Mouse (Mus musculus) lung, embryonic 15.5 days (tissue): ENCODE data around the gene Wnt3. TPM values are rescaled to one million over a fixed set of nuclear protein-coding genes. Genes with fewer than 3 reads are reported as not detected.

Experiments used
- ATAC-seq: fragments of 200-750 bp; cut with Nextera tagmentation; 2 replicates; pipeline ENCODE4 v1.8.0; 2017; ENCODE audit warnings: moderate number of reproducible peaks, borderline replicate concordance; ENCODE audit not compliant: low FRiP score, low TSS enrichment; ENCODE audit errors: extremely low read depth
- H3K27ac ChIP-seq: fragments of 300-500 bp; sonication (generic); 2 replicates; pipeline ENCODE4 v1.5.1; 2015; ENCODE audit warnings: moderate library complexity, mild to moderate bottlenecking, inconsistent platforms
- H3K27me3 ChIP-seq: fragments of 300-500 bp; sonication (generic); 2 replicates; pipeline ENCODE4 v1.6.1; 2015; ENCODE audit warnings: inconsistent platforms
- H3K36me3 ChIP-seq: fragments of 300-500 bp; sonication (generic); 2 replicates; pipeline ENCODE4 v1.6.1; 2015; ENCODE audit warnings: inconsistent platforms
- H3K4me1 ChIP-seq: fragments of 300-500 bp; sonication (generic); 2 replicates; pipeline ENCODE4 v1.6.1; 2015; ENCODE audit warnings: inconsistent platforms
- H3K4me2 ChIP-seq: fragments of 300-500 bp; sonication (generic); 2 replicates; pipeline ENCODE4 v1.6.1; 2015; ENCODE audit warnings: inconsistent platforms, mild to moderate bottlenecking, moderate library complexity
- H3K4me3 ChIP-seq: fragments of 300-500 bp; sonication (generic); 2 replicates; pipeline ENCODE4 v1.5.1; 2015; ENCODE audit warnings: mild to moderate bottlenecking, inconsistent platforms
- H3K9ac ChIP-seq: fragments of 300-500 bp; sonication (generic); 2 replicates; pipeline ENCODE4 v1.6.1; 2015; ENCODE audit warnings: inconsistent platforms
- H3K9me3 ChIP-seq: fragments of 300-500 bp; sonication (generic); 2 replicates; pipeline ENCODE4 v1.6.1; 2016; ENCODE audit warnings: inconsistent platforms
- whole genome bisulfite sequencing: fragments of 180-500 bp; shearing (Covaris S2); methylation state at CpG from one replicate; pipeline ENCODE4 v1.1.7; 2015; 5-methylcytosine and 5-hydroxymethylcytosine counted together
- polyA plus RNA-seq: library from polyadenylated mRNA; unstranded; fragments of >200 nt; fragmentation: Nextera tagmentation; extraction: Ambion mirVana; gene quantifications from 2 replicates; pipeline ENCODE4 v1.2.1, GENCODE M21; 2015

Gene Wnt3
- polyA plus RNA-seq, 1 experiment from 2014 or later: 0.09 TPM

DNA sequence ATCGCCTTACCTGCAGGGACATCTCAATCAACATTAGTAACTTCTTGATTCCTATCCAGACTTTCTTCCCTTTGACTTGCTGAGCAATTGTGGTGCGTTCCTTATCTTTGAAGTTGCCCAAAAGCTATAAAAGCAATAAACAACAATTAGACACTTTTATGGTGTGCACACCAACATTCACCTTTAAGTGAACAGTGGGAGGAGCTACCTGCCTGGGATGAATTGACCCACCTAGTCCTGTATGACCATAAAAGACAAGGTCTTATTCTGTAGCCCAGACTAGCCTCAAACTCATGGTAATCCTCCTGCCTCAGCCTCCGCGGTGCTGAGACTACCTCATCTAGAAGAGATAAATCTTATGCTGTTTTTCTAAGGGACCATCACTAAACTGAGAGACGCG is 53.3 kb downstream of the Wnt3 start:
- Histone ChIP-seq H3K27me3 (no peaks in the 10 kb centered on the region), H3K4me3 (no peak overlapping the region), H3K9ac (no peak overlapping the region), H3K4me2 (no peak overlapping the region), H3K4me1 (no peaks in the 10 kb centered on the region), H3K27ac (no peak overlapping the region), H3K36me3 (peaks cover 8% of the 10 kb centered on the region; the same call in 1 of the 2 replicates), H3K9me3 (no peaks in the 10 kb centered on the region)
- no peak for ATAC-seq
- WGBS: 95% methylated on average over 6 of the region's 6 CpGs

DNA sequence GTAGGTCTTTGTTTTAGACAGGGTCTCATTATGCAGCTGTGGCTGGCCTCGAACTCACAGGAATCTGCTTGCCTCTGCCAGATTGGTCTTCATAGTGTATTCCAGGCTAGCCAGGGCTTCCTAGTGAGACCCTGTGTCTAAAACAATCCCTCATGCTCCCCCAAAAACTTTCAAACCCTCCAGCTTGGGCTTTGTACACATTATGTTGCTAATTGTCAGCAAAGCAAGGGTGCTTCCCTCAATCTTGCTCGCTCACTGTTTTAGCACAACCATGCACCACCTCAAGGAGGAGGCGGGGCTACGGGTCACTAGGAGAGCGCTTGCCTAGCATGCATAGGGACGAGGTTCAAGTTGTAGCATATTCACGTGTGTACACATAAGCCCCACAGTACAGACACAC is 54.9 kb downstream of the Wnt3 start:
- Histone ChIP-seq H3K36me3 (no peaks in the 10 kb centered on the region), H3K9ac (no peak overlapping the region), H3K4me1 (no peaks in the 10 kb centered on the region), H3K4me3 (no peak overlapping the region), H3K9me3 (no peaks in the 10 kb centered on the region), H3K4me2 (no peak overlapping the region), H3K27me3 (no peaks in the 10 kb centered on the region), H3K27ac (no peak overlapping the region)
- ATAC-seq: no peak
- WGBS: 62% methylated on average over 7 of the region's 7 CpGs

DNA sequence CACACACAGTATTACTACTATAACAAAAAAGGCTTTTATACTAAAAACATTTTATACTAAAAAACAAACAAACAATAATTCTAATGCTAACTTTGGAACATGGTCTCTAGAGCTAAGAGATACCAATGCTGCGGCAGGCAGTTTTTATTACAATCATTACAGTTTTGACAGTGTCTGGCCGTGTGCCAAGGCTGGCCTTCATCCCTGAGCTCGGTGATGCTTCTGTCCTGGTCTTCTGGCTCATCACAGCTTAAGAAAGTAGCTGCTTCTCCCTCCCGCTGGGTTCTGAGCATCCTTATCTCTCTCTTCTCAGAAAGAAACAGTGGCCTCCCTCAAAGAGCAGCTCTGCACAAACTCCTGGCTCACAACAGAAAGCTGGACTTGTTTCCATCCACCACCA is 56.0 kb downstream of the Wnt3 start:
- H3K4me3 ChIP-seq: no peak overlapping the region
- H3K27ac ChIP-seq: no peak overlapping the region
- no peaks in the 10 kb centered on the region for H3K4me1 ChIP-seq
- 36% methylated on average over 4 of the region's 4 CpGs for WGBS
- H3K4me2 ChIP-seq: no peak overlapping the region
- no peaks in the 10 kb centered on the region for H3K36me3 ChIP-seq
- no peaks in the 10 kb centered on the region for H3K27me3 ChIP-seq
- ATAC-seq: no peak
- H3K9ac ChIP-seq: no peak overlapping the region
- no peaks in the 10 kb centered on the region for H3K9me3 ChIP-seq

DNA sequence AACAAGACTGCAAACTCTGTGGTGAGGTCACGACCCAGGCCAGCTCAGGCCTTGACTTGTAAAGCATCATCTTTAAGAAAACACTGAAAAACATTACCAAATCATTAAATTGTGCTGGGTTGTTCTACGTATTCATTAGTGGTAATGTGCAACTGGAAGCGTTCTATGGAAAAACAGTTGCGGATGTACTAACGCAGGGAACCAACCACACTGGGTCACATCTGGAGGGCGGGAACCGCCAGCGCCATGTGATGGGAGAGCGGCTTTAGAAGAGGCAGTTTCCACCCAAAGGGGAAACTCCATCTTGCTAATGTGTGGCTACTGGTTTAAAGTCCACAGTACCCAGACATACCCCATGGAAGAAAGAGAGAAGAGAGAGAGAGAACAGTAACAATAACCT is 56.5 kb downstream of the Wnt3 start:
- H3K9ac ChIP-seq: no peak overlapping the region
- 86% methylated on average over 9 of the region's 9 CpGs for WGBS
- no peak overlapping the region for H3K4me3 ChIP-seq
- H3K27ac ChIP-seq: no peak overlapping the region
- H3K36me3 ChIP-seq: no peaks in the 10 kb centered on the region
- H3K4me2 ChIP-seq: no peak overlapping the region
- H3K4me1 ChIP-seq: no peaks in the 10 kb centered on the region
- no peak for ATAC-seq
- H3K27me3 ChIP-seq: no peaks in the 10 kb centered on the region
- no peaks in the 10 kb centered on the region for H3K9me3 ChIP-seq

DNA sequence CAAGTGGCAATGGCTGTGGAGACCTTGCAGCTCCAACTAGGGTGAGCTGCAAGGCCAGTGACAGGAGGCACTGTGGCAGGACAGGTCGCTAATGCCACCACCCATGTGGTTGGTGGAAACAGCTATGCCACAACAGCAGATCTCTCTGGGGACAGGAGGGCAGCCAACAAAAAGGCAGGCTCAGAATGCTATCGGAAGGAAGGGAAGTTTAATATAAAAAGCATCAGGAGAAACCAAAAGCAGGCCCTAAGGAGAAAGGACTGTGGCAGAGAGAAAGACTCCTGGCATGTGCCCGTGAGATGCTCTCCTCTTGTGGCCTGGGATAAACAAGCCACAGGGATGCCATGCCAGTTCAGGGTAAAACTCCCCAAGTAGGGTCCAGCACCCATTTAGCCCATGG is 57.8 kb downstream of the Wnt3 start:
- no peaks in the 10 kb centered on the region for H3K36me3 ChIP-seq
- no peaks in the 10 kb centered on the region for H3K9me3 ChIP-seq
- H3K4me3 ChIP-seq: no peak overlapping the region
- no peaks in the 10 kb centered on the region for H3K4me1 ChIP-seq
- ATAC-seq: no peak
- H3K27me3 ChIP-seq: no peaks in the 10 kb centered on the region
- no peak overlapping the region for H3K4me2 ChIP-seq
- H3K9ac ChIP-seq: no peak overlapping the region
- H3K27ac ChIP-seq: no peak overlapping the region
- 88% methylated on average over 3 of the region's 3 CpGs for WGBS

DNA sequence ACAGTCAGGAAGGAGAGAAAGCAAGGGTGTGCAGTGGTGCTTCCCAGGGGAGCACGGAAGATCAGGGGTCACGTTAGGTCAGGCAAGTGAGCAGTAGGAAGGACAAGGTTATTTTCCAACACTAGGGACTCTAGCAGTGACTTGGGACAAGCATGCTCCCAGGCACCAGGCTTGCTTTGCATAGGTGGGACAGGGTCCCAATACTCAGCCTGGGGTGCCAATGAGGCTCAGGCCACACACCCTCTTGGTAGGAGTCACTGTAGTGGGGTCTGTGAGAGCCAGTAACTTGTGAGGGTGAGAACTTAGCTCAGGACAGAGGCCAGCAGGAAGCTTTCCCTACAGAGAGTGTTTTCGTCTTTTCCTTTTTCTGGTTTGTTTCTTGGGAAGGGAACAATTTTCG is 58.4 kb downstream of the Wnt3 start:
- H3K36me3 ChIP-seq: no peaks in the 10 kb centered on the region
- H3K4me3 ChIP-seq: no peak overlapping the region
- H3K9me3 ChIP-seq: no peaks in the 10 kb centered on the region
- no peaks in the 10 kb centered on the region for H3K27me3 ChIP-seq
- ATAC-seq: no peak
- no peak overlapping the region for H3K27ac ChIP-seq
- no peak overlapping the region for H3K4me2 ChIP-seq
- H3K9ac ChIP-seq: no peak overlapping the region
- 82% methylated on average over 4 of the region's 4 CpGs for WGBS
- no peaks in the 10 kb centered on the region for H3K4me1 ChIP-seq

DNA sequence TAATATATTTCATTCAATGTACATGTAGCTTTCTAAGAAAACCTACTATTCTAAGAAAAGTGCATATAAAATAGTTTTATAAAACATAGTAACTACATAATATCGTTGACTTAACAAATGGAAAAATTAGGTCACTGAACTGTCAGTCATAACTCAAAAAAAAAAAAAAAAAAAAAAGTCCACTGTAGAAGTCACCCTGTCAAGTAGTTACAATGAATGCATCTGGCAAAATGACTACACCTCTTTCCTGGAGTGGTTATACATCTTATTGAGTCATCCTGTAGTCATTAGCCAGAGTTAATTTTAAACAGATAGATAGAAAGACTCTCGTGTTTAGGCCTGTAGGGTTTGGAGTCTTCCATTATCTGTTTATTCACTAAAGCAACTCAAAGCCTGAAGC is 65.0 kb downstream of the Wnt3 start:
- no peak overlapping the region for H3K27ac ChIP-seq
- no peaks in the 10 kb centered on the region for H3K4me1 ChIP-seq
- no peaks in the 10 kb centered on the region for H3K36me3 ChIP-seq
- no peak overlapping the region for H3K4me2 ChIP-seq
- H3K27me3 ChIP-seq: no peaks in the 10 kb centered on the region
- H3K9me3 ChIP-seq: no peaks in the 10 kb centered on the region
- H3K9ac ChIP-seq: no peak overlapping the region
- ATAC-seq: no peak
- 69% methylated on average over 2 of the region's 2 CpGs for WGBS
- H3K4me3 ChIP-seq: no peak overlapping the region

DNA sequence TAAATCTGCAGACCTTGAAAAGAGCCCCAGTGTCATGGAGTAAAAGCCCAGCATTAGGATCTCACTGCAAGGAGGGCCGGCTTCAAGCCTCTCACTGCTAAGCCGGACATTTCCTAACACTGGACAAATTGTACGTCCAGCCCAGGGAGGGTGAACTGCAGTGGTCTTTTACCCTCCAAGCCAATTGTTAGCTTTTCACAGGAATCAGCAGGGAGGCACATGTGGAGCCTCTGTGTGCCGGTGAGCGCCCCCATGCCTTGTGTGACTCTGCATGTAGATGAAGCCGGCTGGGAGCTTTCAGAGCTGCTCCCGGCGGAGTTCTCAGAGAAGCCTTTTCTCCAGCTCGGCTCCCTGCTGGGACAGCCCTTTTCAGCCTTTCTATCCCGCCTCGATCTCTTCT is 66.9 kb downstream of the Wnt3 start:
- H3K27ac ChIP-seq: no peak overlapping the region
- H3K27me3 ChIP-seq: no peaks in the 10 kb centered on the region
- no peaks in the 10 kb centered on the region for H3K36me3 ChIP-seq
- no peaks in the 10 kb centered on the region for H3K4me1 ChIP-seq
- no peak for ATAC-seq
- no peak overlapping the region for H3K4me2 ChIP-seq
- H3K9ac ChIP-seq: no peak overlapping the region
- no peak overlapping the region for H3K4me3 ChIP-seq
- no peaks in the 10 kb centered on the region for H3K9me3 ChIP-seq
- 34% methylated on average over 11 of the region's 11 CpGs for WGBS

DNA sequence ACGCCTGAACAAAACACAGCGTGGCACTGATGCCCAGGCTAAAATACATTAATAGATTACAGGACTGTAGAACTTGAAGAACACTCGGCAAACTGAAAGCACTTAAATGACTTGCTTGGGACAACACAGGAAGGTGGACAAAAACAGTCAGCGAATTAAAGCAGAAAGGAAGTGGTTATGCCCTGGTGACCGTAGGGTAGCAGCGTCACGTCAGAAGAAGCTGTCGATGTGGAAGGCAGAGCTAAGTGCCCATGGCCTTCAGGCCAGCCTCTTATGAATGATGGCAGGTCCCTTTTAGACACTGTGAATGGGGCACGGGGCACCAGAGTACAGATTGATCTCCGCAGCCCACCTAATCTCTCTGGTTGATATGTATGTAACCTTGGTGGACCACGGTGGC is 74.3 kb downstream of the Wnt3 start:
- H3K4me1 ChIP-seq: no peaks in the 10 kb centered on the region
- no peak for ATAC-seq
- no peak overlapping the region for H3K27ac ChIP-seq
- H3K4me2 ChIP-seq: no peak overlapping the region
- H3K27me3 ChIP-seq: no peaks in the 10 kb centered on the region
- H3K9ac ChIP-seq: no peak overlapping the region
- H3K9me3 ChIP-seq: no peaks in the 10 kb centered on the region
- H3K4me3 ChIP-seq: no peak overlapping the region
- 87% methylated on average over 11 of the region's 11 CpGs for WGBS
- no peaks in the 10 kb centered on the region for H3K36me3 ChIP-seq

DNA sequence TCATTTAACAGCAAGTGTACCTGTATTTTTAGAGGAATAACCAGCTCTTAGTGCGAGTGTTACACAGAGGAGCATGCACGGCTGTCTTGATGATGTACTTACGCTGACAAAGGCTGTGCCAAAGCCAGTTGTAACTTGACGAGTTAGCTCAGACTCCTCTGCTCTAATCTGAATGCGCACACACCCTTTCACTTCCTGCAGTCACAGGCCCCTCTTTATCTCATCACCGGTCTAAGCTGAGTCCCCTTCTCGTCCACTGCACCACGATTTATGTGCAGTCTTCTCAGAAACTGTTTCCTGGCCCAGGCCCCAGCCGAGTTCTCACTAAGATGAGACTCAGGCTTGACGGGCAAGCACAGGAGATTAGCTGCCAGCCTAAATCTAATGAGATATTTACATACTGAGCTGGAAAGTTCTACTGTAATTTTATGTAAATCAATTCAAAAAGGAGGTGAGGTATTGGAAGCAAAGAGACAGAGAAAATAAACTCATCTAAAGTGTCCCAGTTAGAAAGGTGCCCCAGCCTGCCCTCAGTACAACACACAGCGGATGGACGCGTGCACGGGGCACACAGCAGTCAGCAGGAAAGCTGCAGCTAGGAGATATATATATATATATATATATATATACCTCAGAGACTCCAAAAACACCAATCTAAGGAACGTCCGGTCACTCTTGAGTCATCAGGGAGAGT is 78.8 kb downstream of the Wnt3 start:
- 59% methylated on average over 16 of the region's 16 CpGs for WGBS
- no peak overlapping the region for H3K27ac ChIP-seq
- no peak overlapping the region for H3K9ac ChIP-seq
- H3K9me3 ChIP-seq: no peaks in the 10 kb centered on the region
- H3K4me1 ChIP-seq: no peaks in the 10 kb centered on the region
- no peak overlapping the region for H3K4me3 ChIP-seq
- ATAC-seq: no peak
- peaks cover 3% of the 10 kb centered on the region; the same call in 1 of the 2 replicates for H3K36me3 ChIP-seq
- H3K27me3 ChIP-seq: no peaks in the 10 kb centered on the region
- no peak overlapping the region for H3K4me2 ChIP-seq

DNA sequence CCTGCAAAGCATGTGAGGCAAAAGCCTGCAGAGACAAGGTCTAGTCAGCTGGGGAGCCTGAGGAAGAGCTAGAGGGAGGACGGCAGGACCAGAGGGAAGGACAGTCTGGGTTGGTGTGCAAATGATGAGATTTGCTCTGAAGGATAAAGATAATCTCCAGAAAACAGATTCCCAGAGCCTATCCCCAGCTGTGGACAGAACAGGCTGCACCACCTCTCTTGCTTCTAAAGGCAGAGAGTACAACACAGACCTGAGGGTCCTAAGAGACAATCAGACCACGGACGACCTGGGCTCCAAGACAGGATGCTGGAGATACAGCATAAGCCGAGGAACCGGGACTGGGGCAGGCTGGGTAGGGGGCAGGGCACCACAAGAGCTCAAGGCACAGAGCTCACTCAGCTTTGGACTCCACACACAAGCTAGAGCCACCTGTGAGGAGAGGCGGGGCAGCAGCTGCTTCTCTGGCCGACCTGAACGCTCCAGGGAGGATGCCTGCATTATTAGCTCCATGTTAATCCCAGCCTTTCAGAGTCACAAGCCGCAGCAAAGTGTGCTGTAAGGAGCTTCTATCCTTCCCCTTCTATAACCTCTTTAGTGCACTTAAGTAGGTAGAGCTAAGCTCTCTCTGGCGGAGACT is 79.5 kb downstream of the Wnt3 start:
- Histone ChIP-seq H3K4me3 (no peak overlapping the region), H3K27ac (no peak overlapping the region), H3K36me3 (peaks cover 7% of the 10 kb centered on the region; the same call in 1 of the 2 replicates), H3K4me1 (no peaks in the 10 kb centered on the region), H3K27me3 (no peaks in the 10 kb centered on the region), H3K4me2 (no peak overlapping the region), H3K9ac (no peak overlapping the region), H3K9me3 (no peaks in the 10 kb centered on the region)
- 58% methylated on average over 10 of the region's 10 CpGs for WGBS
- no peak for ATAC-seq

DNA sequence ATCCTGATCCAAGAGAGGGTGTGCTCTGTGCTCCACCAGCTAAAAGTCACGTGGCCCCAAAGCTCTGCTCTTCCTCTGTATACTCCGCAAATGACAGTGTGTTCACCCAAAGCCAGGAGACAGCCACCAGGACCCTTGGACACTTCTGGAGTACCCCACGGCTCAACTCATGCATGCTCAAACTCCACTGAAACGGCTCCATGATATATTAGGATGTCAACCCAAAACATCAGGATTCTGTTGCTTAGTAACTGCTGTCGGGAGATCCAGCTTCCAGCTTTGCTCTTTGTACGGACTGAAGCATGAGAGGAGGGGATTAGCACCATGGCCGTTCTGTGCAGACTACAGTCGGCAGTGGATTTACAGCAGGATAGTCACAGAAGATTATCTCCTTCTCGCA is 80.3 kb downstream of the Wnt3 start:
- Histone ChIP-seq H3K4me1 (no peaks in the 10 kb centered on the region), H3K4me3 (no peak overlapping the region), H3K27ac (no peak overlapping the region), H3K9me3 (no peaks in the 10 kb centered on the region), H3K27me3 (no peaks in the 10 kb centered on the region), H3K36me3 (peaks cover 13% of the 10 kb centered on the region), H3K9ac (no peak overlapping the region), H3K4me2 (no peak overlapping the region)
- no peak for ATAC-seq
- WGBS: 70% methylated on average over 9 of the region's 9 CpGs
